Mouse (Mus musculus): Measurements from ENCODE around the gene Msrb3. TPM values are rescaled to one million over a fixed set of nuclear protein-coding genes. Genes with fewer than 3 reads are reported as not detected.

The Msrb3 gene
- total and polyA plus RNA-seq, 3 experiments = not detected

DNA sequence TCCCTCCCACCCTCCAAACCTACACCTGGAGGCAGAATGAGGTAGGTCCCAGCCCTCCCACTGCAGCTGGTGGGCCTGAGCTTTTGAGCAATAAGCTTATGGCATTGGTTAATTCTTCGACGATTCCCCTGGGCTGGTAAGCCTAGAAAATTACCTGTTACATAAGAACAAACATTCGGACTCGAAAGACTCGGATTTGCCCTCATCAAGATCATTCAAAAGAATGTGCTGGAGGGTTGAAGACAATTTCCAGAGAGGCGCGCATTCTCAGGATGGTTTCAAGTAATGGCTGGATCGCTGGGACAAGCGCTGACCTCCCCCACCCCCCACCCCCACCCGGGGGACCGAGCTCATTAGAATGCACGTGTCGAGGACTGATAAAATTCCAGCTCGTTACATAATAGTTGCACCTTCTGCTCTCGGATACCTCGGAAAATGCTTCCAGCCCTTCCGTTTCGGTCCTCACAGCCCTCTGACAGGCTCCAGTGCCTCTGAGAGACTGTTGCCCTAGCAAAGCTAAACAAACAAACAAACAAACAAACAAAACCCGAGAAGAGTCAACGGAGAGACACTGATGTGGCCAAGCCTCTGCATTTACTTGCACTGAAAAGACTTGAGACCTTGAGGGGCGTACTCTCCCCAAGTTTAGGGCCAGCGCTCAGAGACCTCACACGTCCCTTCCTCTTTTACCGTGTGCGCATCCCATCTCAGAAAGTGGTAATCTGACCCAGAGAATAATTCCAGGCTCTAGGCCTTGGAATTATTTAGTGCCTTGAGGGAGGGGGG lies 163.0 kb downstream of the Msrb3 start:
- Histone ChIP-seq H3K27ac (ENCODE audit: insufficient read depth, low read depth) (no peak overlapping the region), H3K4me3 (replicated peaks in 1 of 3; ENCODE audit: low read depth in 2 of 3, low read length in 2 of 3, poor library complexity in 1 of 3) (no peak overlapping the region), H3K4me2 (ENCODE audit: insufficient read depth, low read depth, poor library complexity, severe bottlenecking) (no peak overlapping the region), H3K79me2 (replicated peaks; ENCODE audit: control insufficient read depth, extremely low read depth, insufficient read depth, poor library complexity, severe bottlenecking) (no peaks in the 10 kb centered on the region), H3K9ac (ENCODE audit: insufficient read depth, low read depth) (no peak overlapping the region), H3K4me1 (ENCODE audit: control insufficient read depth in 1 of 2, insufficient read depth in 2 of 2) (no peaks in the 10 kb centered on the region), H3K9me3 (replicated peaks; ENCODE audit: low read length) (peaks cover 73% of the 10 kb centered on the region), H3K27me3 (replicated peaks) (no peaks in the 10 kb centered on the region), H3K36me3 (replicated peaks in 1 of 2; ENCODE audit: control insufficient read depth in 1 of 2, insufficient read depth in 1 of 2, low read length in 1 of 2) (no peaks in the 10 kb centered on the region)
- no peak for DNase-seq (ENCODE audit: extremely low read depth)
- in situ Hi-C loops (cut with MboI; ENCODE audit: low pct_ligation_motif_present, low pct_unique_long_range_greater_than_20kb, low sequenced_read_pairs) (no loop called here), dilution Hi-C loops (cut with MboI; ENCODE audit: extremely low pct_ligation_motif_present, extremely low pct_unique_long_range_greater_than_20kb, low sequenced_read_pairs) (no loop called here)
- TF ChIP-seq ZKSCAN1 (IDR thresholded peaks at IDR 0.05; ENCODE audit: borderline replicate concordance, low read depth, low read length) (no peak), MAZ (IDR thresholded peaks at IDR 0.05; ENCODE audit: low read depth, low read length) (no peak), RCOR1 (conservative IDR thresholded peaks at IDR 0.05; ENCODE audit: low read depth, low read length) (no peak), USF2 (conservative IDR thresholded peaks at IDR 0.05; ENCODE audit: low read depth, low read length) (no peak), KAT2A (IDR thresholded peaks at IDR 0.05; ENCODE audit: insufficient replicate concordance, low read length) (no peak), JUND (conservative IDR thresholded peaks at IDR 0.05; ENCODE audit: low read depth, low read length) (no peak), GABPA (IDR thresholded peaks at IDR 0.05; ENCODE audit: insufficient replicate concordance, low read depth, low read length) (no peak), BHLHE40 (IDR thresholded peaks at IDR 0.05; ENCODE audit: low read depth, low read length) (no peak), IRF4 (IDR thresholded peaks at IDR 0.05; ENCODE audit: low read depth, low read length) (no peak)

GRCm38 (mm10) chr10:120734364-120734763 lies 164.5 kb downstream of the Msrb3 start:
- no peaks in the 10 kb centered on the region for H3K4me1 ChIP-seq (ENCODE audit: control insufficient read depth in 1 of 2, insufficient read depth in 2 of 2)
- TF ChIP-seq ETS1 (conservative IDR thresholded peaks at IDR 0.05; ENCODE audit: low read depth, low read length) = no peak
- no peak for TF ChIP-seq CTCF (conservative IDR thresholded peaks at IDR 0.05 in 1 of 2, IDR thresholded peaks at IDR 0.05 in 1 of 2; ENCODE audit: low read depth in 2 of 2, low read length in 2 of 2)
- no peak for TF ChIP-seq POLR2AphosphoS2 (IDR thresholded peaks at IDR 0.05; ENCODE audit: low read depth, low read length)
- TF ChIP-seq SIN3A (IDR thresholded peaks at IDR 0.05; ENCODE audit: low read length) = no peak
- no peak for TF ChIP-seq EP300 (IDR thresholded peaks at IDR 0.05; ENCODE audit: low read length)
- TF ChIP-seq SMC3 (IDR thresholded peaks at IDR 0.05; ENCODE audit: low read depth, low read length) = no peak
- no peak for TF ChIP-seq POLR2A (IDR thresholded peaks at IDR 0.05; ENCODE audit: low read depth, low read length)
- TF ChIP-seq MEF2A (IDR thresholded peaks at IDR 0.05; ENCODE audit: borderline replicate concordance, low read depth, low read length) = no peak
- TF ChIP-seq NELFE (IDR thresholded peaks at IDR 0.05; ENCODE audit: low read depth, low read length) = no peak
- TF ChIP-seq RCOR1 (conservative IDR thresholded peaks at IDR 0.05; ENCODE audit: low read depth, low read length) = no peak
- TF ChIP-seq MAFK (IDR thresholded peaks at IDR 0.05; ENCODE audit: insufficient replicate concordance, low read length) = no peak
- no peak for TF ChIP-seq CHD2 (IDR thresholded peaks at IDR 0.05; ENCODE audit: low read length)
- no peak for TF ChIP-seq MXI1 (IDR thresholded peaks at IDR 0.05; ENCODE audit: low read depth, low read length)
- TF ChIP-seq IRF4 (IDR thresholded peaks at IDR 0.05; ENCODE audit: low read depth, low read length) = no peak
- TF ChIP-seq MYC (IDR thresholded peaks at IDR 0.05; ENCODE audit: low read depth, low read length) = no peak
- no peak for TF ChIP-seq USF1 (IDR thresholded peaks at IDR 0.05; ENCODE audit: low read depth, low read length)
- TF ChIP-seq KAT2A (IDR thresholded peaks at IDR 0.05; ENCODE audit: insufficient replicate concordance, low read length) = no peak
- in situ Hi-C loops (cut with MboI; ENCODE audit: low pct_ligation_motif_present, low pct_unique_long_range_greater_than_20kb, low sequenced_read_pairs) (no loop called here), dilution Hi-C loops (cut with MboI; ENCODE audit: extremely low pct_ligation_motif_present, extremely low pct_unique_long_range_greater_than_20kb, low sequenced_read_pairs) (no loop called here)
- no peak overlapping the region for H3K4me2 ChIP-seq (ENCODE audit: insufficient read depth, low read depth, poor library complexity, severe bottlenecking)
- H3K4me3 ChIP-seq (replicated peaks in 1 of 3; ENCODE audit: low read depth in 2 of 3, low read length in 2 of 3, poor library complexity in 1 of 3) = no peak overlapping the region
- DNase-seq (ENCODE audit: extremely low read depth) = no peak
- no peaks in the 10 kb centered on the region for H3K79me2 ChIP-seq (replicated peaks; ENCODE audit: control insufficient read depth, extremely low read depth, insufficient read depth, poor library complexity, severe bottlenecking)
- no peaks in the 10 kb centered on the region for H3K36me3 ChIP-seq (replicated peaks in 1 of 2; ENCODE audit: control insufficient read depth in 1 of 2, insufficient read depth in 1 of 2, low read length in 1 of 2)
- H3K9me3 ChIP-seq (replicated peaks; ENCODE audit: low read length) = peaks cover 67% of the 10 kb centered on the region
- no peaks in the 10 kb centered on the region for H3K27me3 ChIP-seq (replicated peaks)
- H3K27ac ChIP-seq (ENCODE audit: insufficient read depth, low read depth) = no peak overlapping the region
- H3K9ac ChIP-seq (ENCODE audit: insufficient read depth, low read depth) = no peak overlapping the region
